Mouse (Mus musculus) layer of hippocampus, adult 11-12 months (tissue): ENCODE data around the gene Slc23a2.

Experiments
- DNase-seq: peaks from one replicate; pipeline ENCODE4 v3.0.0; 2022; ENCODE audit warnings: low spot score

Slc23a2 gene

GRCm38 (mm10) chr2:132144971-132145691 lies at the start of gene Slc23a2:
Gene Slc23a2 (minus strand): TSS chr2:132145108.
- peak; percentile 58 for DNase-seq

DNA sequence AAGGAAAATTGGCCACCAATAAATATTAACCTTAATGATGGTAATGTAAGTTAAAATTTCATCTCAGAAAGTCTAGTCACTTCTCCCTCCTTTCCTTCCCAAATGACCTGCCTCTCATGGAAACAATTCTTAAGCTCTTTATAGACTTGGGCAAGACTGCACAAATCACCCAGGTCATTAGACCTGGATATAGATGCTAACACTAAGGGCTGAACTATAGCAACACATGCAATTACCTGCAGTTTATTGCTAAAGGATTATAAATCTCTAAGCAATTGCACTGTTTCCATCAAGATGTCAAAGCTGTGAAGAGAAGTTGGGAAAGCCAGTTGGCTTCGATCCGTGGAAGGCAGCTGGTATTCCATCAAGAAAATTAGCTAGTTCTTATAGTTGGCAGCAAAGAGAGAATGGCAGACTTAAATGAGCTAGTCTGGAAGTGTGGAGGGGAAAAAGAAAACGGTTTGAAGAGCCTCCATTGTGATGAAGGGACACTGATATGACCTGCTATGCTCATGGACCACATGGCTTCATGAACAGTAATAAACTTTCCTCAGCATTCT lies 45.8 kb upstream of the Slc23a2 start:
- DNase-seq = no peak

DNA sequence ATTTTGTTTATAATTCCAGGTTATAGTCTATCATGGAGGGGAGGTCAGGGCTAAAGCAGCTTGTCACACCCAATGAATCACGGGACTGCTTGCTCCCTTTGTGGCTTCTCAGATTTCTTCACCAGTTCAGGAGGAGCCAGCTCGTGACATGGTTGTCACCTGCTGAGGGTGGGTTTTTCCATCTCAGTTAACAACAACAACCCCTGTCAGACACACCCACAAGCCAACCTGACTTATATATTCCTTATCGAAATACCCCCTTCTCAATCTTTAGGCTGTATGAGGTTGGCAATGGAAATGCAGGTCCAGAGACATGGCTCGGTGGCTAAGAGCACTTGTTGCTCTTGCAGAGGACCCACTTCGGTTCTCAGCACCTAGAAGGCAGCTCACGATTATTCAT lies 39.0 kb upstream of the Slc23a2 start:
- DNase-seq = no peak

DNA sequence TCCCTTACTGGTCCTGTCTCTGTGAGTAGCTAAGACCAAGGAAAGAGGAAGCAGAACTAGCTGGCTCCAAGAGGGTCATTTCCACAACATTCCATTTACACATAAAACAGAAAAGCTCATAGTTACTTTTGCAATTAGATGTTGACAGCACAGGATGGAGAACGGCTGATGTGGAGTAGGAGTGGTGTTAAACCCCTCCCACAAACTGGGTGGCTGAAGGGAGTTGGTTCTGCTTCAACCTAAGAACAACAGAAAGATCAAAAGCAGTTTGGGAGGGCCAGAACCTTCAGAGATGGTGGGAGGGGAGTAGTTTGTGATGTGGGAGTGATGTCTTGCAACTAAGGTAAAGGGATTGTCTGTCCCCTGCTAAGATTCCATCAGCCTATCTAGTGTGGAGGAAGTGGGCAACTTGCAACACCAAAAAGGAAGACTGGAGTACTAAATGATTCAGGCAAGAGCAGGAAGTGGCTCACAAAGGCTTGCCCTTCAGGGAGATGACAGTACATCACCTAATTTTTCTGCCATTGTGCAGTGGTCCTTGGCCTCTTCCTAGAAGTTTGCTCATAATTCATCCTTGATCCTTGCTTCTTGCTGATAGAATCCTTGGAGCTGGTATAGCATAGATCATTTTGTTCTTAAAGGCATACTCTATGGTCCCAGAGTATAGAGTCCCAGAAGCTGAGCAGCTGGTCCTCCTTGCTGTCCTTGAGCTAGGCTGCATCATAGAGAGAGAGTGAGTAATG lies 35.7 kb upstream of the Slc23a2 start:
- no peak for DNase-seq

GRCm38 (mm10) chr2:132179371-132179770 lies 34.5 kb upstream of the Slc23a2 start:
- no peak for DNase-seq

DNA sequence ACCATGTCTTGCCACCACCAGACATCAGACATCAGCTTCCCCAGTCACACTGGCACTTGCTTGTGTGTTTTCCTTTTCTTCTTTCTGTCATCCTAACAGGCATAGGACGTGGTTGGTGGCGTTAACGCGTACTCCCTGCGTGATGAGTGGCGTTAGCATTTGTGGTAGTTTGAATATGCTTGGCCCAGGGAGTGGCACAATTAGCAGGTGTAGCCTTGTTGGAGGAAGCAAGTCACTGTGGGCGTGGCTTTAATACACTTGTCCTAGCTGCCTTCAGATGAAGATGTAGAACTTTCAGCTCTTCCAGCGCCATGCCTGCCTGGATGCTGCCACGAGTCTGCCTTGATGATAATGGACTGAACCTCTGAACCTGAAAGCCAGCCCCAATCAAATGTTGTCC lies 32.5 kb upstream of the Slc23a2 start:
- DNase-seq = no peak

GRCm38 (mm10) chr2:132176289-132176848 lies 31.5 kb upstream of the Slc23a2 start:
- no peak for DNase-seq

GRCm38 (mm10) chr2:132174048-132174447 lies 29.1 kb upstream of the Slc23a2 start:
- DNase-seq = no peak

- no peak for DNase-seq
These were observed 27.0 kb upstream of the Slc23a2 start for GRCm38 (mm10) chr2:132171939-132172338.

- no peak for DNase-seq
These were observed 24.2 kb upstream of the Slc23a2 start for GRCm38 (mm10) chr2:132169150-132169549.

DNA sequence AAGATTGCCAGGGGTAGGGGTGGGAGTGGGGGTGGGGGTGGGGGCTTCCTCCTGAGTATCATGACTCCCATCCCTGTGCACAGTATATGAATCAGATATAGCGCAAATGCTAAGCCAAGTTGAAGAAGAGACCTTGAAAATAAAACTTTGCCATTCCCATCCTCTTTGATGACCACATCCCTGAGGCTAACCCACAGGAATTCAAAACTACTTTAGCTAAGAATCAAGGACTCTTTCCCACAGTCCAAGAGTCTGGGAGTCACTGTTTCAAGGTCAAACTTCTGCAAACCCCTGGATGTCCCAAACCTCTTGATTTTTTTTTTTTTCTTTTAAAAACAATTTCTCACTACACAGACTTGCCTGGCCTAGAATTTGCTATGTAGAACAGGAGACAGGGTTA lies 18.7 kb upstream of the Slc23a2 start:
- no peak for DNase-seq

DNA sequence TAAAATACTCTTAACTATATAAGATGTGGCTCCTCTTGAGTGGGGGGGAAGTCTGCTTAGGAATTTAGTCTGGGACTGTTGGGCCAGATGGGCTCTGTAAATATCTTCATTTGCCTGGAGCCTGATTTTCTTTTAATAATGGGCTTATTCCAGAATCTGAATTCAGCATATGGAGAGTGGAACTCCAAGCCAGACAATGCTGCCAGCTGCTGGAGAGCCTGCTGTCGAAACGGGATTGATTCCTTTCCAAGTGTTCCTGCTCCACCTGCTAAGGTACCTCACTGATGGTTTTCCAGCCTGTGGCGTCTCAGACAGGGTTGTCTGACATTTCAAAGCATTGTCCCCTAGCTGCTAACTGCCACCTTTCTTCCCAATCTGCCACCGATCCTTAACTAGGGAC lies 12.6 kb upstream of the Slc23a2 start:
- peak; percentile 74 for DNase-seq

- DNase-seq = no peak
These were observed 7.8 kb upstream of the Slc23a2 start for GRCm38 (mm10) chr2:132152670-132153069.

- DNase-seq = no peak
These were observed 6.7 kb upstream of the Slc23a2 start for GRCm38 (mm10) chr2:132151592-132151991.

DNA sequence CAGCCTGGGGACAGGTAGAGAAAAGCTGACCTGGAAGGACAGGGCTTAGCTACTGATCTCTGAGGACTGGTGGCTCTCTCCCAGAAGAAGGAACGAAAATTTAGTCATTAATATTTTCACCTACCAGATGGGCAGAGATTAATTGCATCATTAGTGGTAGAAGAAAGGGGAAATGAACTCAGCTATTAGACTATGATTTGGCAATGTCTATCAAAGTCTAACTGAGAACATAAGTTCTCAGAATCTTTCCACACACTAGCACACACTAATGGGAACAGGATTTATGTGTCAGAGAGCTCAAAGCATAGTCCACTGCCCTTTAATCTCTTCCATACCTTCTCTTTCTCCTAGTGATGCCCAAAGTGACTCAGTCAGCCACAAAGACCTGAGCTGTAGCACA lies 6.0 kb upstream of the Slc23a2 start:
- DNase-seq = no peak

DNA sequence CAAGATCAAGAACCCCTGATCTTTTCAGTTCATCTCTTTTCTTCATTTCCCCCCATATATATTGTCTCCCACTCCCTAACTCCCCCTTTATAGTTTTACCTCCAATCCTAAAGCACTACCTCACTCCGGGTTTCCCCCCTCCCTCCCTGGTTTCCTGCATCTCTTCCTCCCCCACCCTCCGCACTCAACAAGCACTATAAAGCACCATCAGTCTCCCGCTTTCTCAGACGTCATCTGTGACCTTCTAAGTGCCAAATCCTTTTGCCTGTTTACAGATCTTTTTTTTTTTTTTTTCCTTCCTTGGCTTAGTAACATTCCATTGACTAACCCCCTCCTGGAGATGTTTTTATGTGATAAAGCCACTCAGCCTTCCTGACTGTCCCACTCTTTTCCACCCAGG lies 1.6 kb upstream of the Slc23a2 start:
- DNase-seq = no peak

DNA sequence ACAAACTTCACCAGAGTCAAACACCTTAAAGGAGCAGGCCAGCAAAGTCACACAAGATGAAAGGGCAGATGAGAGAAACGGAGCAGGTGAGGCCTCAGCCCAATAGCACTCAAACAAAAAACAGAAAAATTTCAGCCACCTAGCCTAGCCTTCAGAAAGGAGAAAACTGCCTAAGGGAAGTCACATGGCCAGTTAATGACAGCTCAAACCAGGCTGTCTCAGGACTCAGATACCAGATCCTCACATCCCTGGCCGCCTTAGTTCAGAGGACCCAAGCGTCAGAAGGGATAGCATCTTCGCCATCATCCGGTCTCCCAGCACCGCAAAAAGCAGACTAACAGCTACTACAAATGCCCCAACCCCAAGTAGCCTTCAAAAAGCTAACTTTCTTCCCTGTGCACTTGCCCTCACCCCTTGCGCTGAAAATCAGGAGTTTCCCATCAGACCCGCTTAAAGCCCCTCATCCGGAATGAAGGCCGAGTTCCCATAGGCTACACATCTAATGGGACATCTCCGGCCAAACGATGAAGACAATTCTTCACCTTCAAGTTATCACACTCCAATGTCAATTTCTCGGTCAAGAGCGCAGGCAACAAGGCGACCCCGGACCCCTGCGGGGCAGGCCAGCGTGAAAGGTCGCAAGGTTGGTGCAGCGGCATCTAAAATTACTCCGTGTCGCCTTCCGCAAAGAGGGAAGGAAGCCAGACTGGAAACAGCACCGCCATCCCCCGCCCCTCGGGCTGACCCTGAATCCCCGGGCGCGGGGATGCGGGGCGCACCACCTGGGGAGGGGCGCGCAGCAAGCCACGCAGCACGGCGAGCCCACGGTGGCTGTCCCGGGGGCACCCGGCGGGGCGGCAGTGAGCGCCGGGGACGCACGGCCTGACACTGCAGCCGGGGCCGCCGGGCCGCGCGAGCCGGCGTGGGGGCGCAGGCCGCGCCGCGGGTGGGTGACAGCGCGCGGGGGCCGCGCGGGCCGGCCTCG lies 673 bp downstream of the Slc23a2 start:
- DNase-seq = no peak

- DNase-seq = no peak
These were observed 2.3 kb downstream of the Slc23a2 start for GRCm38 (mm10) chr2:132142606-132143005.

DNA sequence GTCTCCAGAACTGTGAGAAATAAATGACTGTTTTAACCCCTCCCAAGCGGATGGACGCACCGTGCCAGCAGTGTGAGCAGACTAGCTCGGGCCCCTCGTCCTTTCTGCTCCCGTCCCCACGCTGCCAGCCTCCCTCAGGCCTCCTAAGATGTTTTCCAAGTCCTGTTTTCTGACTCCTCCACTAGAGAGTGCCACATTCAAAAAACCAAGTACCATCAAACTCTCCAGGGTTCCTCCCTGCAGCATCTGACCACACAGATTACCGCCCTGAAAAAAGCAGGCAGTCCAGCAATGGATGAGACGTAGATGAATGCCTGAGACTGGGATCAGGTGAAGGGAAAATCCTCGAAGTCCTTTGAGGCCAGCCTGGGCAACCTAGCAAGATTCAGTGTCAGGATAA lies 4.4 kb downstream of the Slc23a2 start:
- no peak for DNase-seq

- no peak for DNase-seq
These were observed 5.8 kb downstream of the Slc23a2 start for GRCm38 (mm10) chr2:132139099-132139498.

GRCm38 (mm10) chr2:132135876-132136637 lies 8.9 kb downstream of the Slc23a2 start:
- peak; percentile 58 for DNase-seq
